Mouse (Mus musculus) neural tube, embryonic 14.5 days (tissue): ENCODE data around the gene C5ar2. TPM values are rescaled to one million over a fixed set of nuclear protein-coding genes. Genes with fewer than 3 reads are reported as not detected.

Source experiments
- ATAC-seq: fragments of 200-750 bp; cut with Nextera tagmentation; 2 replicates; pipeline ENCODE4 v1.8.0; 2017; ENCODE audit warnings: low read depth, mild to moderate bottlenecking, moderate TSS enrichment, moderate library complexity
- H3K27ac ChIP-seq: fragments of 300-500 bp; sonication (generic); 2 replicates; pipeline ENCODE4 v1.5.1; 2014; ENCODE audit warnings: low read depth, mild to moderate bottlenecking, control low read depth, low read length, moderate library complexity, mixed read lengths
- H3K27me3 ChIP-seq: fragments of 300-500 bp; sonication (generic); 2 replicates; pipeline ENCODE4 v1.6.1; 2014; ENCODE audit warnings: low read length; ENCODE audit not compliant: control insufficient read depth, insufficient read depth
- H3K36me3 ChIP-seq: fragments of 300-500 bp; sonication (generic); 2 replicates; pipeline ENCODE4 v1.6.1; 2014; ENCODE audit warnings: low read length, mixed read lengths; ENCODE audit not compliant: control insufficient read depth, insufficient read depth
- H3K4me1 ChIP-seq: fragments of 300-500 bp; sonication (generic); 2 replicates; pipeline ENCODE4 v1.6.1; 2014; ENCODE audit warnings: low read length; ENCODE audit not compliant: control insufficient read depth, insufficient read depth
- H3K4me2 ChIP-seq: fragments of 300-500 bp; sonication (generic); 2 replicates; pipeline ENCODE4 v1.6.1; 2014; ENCODE audit warnings: mild to moderate bottlenecking, low read depth, low read length, control low read depth
- H3K4me3 ChIP-seq: fragments of 300-500 bp; sonication (generic); 2 replicates; pipeline ENCODE4 v1.5.1; 2014; ENCODE audit warnings: low read depth, low read length, control low read depth, mixed read lengths
- H3K9ac ChIP-seq: fragments of 300-500 bp; sonication (generic); replicated peaks from 2 replicates; pipeline ENCODE4 v1.6.1; 2014; ENCODE audit warnings: low read depth, mild to moderate bottlenecking, control low read depth, low read length, mixed read lengths
- H3K9me3 ChIP-seq: fragments of 300-500 bp; sonication (generic); 2 replicates; pipeline ENCODE4 v1.6.1; 2016; ENCODE audit warnings: low read length; ENCODE audit not compliant: control insufficient read depth
- WGBS: fragments of 180-500 bp; shearing (Covaris S2); extraction: QIAGEN DNeasy Blood & Tissue Kit; methylation state at CpG from one replicate; pipeline ENCODE4 v1.1.7; 2014; 5-methylcytosine and 5-hydroxymethylcytosine counted together
- polyA plus RNA-seq: library from polyadenylated mRNA; unstranded; fragments of >200 nt; fragmentation: Nextera tagmentation; extraction: Ambion mirVana; gene quantifications from 2 replicates; pipeline ENCODE4 v1.2.1, GENCODE M21; 2014

The C5ar2 gene
- polyA plus RNA-seq: 0.05 and 0.10 TPM in 2 replicates

DNA sequence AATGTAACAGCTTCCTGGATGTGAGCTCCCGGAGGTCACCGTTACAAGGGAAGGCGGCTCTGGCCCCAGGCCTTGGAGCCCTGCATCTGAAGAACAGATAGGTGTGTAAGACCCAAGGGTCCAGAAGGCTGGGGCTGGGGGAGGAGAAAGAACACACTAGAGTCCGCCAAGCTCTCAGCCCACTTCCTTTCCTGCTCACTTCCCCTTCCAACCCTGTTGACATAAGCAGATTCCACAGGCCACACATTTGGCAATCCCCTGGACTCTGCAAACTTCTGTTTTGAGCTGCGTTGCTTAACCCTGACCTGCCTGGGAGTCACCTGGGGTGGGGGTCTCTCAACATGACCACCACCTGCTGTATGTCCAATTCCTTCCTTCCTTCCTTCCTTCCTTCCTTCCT, at the start of gene C5ar2:
Gene C5ar2, minus strand, starts transcription at position 88 of the 400 bp plus-strand sequence.
- WGBS: 82% methylated on average over 5 of the region's 5 CpGs
- H3K4me1 ChIP-seq: no peaks in the 10 kb centered on the region
- H3K27ac ChIP-seq: no peak within 1 kb of the TSS
- no peaks in the 10 kb centered on the region for H3K36me3 ChIP-seq
- ATAC-seq: no peak
- no peaks in the 10 kb centered on the region for H3K9me3 ChIP-seq
- H3K4me3 ChIP-seq: no peak within 1 kb of the TSS
- H3K4me2 ChIP-seq: no peak within 1 kb of the TSS
- H3K27me3 ChIP-seq: no peaks in the 10 kb centered on the region
- no peak within 1 kb of the TSS for H3K9ac ChIP-seq

DNA sequence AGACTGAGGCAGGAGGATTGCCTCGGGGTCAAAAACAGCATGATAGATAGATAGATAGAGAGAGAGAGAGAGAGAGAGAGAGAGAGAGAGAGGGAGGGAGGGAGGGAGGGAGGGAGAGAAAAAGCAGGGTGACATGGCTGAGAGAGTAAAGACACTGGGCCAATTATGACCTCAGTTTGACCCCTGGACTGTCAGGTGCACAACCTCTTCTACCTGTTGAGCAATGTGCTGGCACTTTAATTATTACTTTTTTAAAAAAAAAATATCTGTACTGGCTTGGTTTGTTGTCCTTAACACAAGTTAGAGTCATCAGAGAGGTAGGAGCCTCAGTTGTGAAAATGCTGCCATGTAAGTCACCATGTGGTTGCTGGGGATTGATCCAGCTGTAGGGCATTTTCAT, 43.8 kb upstream of the C5ar2 start:
- H3K9ac ChIP-seq: no peak overlapping the region
- WGBS: 83% methylated on average over 1 of the region's 1 CpGs
- ATAC-seq: no peak

DNA sequence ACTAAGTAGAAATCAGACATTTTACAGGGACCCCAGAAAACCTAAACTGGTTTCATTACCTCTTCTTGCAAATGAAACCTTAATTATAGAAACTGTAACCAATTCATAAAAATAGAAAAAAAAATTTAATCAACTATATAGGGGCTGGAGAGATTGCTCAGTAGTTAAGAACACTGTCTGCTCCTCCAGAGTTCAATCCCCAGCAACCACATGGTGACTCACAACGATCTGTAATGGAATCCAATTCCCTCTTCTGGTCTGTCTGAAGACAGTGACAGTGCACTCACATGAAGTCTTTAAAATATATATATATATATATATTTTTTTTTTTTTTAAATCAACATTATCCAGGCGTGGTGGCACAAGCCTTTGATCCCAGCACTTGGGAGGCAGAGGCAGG, 43.1 kb upstream of the C5ar2 start:
- ATAC-seq: no peak
- Histone ChIP-seq H3K9ac (peak overlapping the region; percentile 51; the same call in 1 of the 2 replicates), H3K27me3 (no peaks in the 10 kb centered on the region), H3K4me3 (peak overlapping the region; percentile 53), H3K27ac (peak overlapping the region; percentile 91; the same call in 1 of the 2 replicates), H3K9me3 (no peaks in the 10 kb centered on the region), H3K36me3 (0 out of 2 replicates have a peak, but pooled peaks cover 8% of the 10 kb centered on the region), H3K4me1 (0 out of 2 replicates have a peak, but pooled peaks cover 5% of the 10 kb centered on the region), H3K4me2 (peak overlapping the region; percentile 41)
- WGBS: 83% methylated on average over 2 of the region's 2 CpGs

More for the DNA sequence above, 43.8 kb upstream of the C5ar2 start:
- H3K9me3 ChIP-seq: no peaks in the 10 kb centered on the region
- H3K27ac ChIP-seq: no peak overlapping the region
- 0 out of 2 replicates have a peak, but pooled peaks cover 6% of the 10 kb centered on the region for H3K36me3 ChIP-seq
- H3K27me3 ChIP-seq: no peaks in the 10 kb centered on the region
- H3K4me2 ChIP-seq: no peak overlapping the region
- H3K4me1 ChIP-seq: 0 out of 2 replicates have a peak, but pooled peaks cover 5% of the 10 kb centered on the region
- no peak overlapping the region for H3K4me3 ChIP-seq

DNA sequence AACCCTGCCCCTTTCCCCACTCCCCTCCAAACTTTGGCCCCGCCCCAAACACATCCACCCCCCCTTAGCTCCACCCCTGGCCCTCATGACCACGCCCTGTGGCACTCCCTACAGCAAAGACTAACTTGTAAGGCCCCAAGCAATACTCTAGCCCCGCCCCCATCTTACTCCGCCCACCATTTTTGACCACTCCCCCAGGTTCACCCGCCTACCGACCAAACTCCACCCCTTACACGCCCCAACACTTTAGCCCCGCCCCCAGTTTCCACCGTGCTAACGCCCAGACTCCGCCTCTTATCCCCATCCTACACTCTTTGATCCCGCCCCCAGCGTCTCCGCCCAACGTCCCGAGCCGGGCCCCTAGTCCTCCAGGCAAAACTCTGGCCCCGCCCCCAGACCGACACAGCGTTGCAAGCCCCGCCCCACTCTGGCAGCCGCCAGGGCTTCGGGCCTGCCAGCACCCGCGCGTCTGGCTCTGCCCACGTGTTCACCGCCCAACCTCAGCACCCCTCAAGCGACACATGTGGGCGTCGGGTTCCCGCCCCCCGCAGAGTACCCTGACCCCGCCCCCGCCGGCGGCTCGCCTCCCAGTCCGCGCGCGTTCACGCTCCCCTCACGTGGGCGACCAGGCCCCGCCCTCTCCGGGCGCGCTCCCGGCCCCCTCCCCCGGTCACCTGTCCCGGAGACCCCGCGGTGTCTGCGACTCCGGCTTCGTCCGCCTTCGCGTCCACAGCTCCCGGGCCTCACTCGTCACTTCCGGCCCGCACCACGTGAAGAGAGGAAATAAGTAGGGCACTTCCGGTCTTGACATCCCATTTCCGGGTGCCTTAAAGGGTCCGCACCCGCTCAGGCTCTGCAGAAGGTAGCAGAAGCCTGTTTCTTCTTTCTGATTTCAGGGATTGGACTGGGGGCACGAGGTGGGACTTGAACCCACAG, 42.3 kb upstream of the C5ar2 start, which contains the start of gene Ccdc9:
Gene Ccdc9, minus strand, starts transcription at position 770 of the 936 bp plus-strand sequence.
- peak within 1 kb of the TSS; percentile 41 for H3K4me2 ChIP-seq
- H3K4me1 ChIP-seq: 0 out of 2 replicates have a peak, but pooled peaks cover 5% of the 10 kb centered on the region
- H3K4me3 ChIP-seq: peak within 1 kb of the TSS; percentile 53
- WGBS: under 1% methylated on average over 57 of the region's 70 CpGs
- H3K27ac ChIP-seq: peak within 1 kb of the TSS; percentile 91
- H3K9me3 ChIP-seq: no peaks in the 10 kb centered on the region
- no peaks in the 10 kb centered on the region for H3K27me3 ChIP-seq
- H3K36me3 ChIP-seq: peaks cover 12% of the 10 kb centered on the region; the same call in 1 of the 2 replicates
- peak within 1 kb of the TSS; percentile 51 for H3K9ac ChIP-seq
- peak; percentile 94 for ATAC-seq

DNA sequence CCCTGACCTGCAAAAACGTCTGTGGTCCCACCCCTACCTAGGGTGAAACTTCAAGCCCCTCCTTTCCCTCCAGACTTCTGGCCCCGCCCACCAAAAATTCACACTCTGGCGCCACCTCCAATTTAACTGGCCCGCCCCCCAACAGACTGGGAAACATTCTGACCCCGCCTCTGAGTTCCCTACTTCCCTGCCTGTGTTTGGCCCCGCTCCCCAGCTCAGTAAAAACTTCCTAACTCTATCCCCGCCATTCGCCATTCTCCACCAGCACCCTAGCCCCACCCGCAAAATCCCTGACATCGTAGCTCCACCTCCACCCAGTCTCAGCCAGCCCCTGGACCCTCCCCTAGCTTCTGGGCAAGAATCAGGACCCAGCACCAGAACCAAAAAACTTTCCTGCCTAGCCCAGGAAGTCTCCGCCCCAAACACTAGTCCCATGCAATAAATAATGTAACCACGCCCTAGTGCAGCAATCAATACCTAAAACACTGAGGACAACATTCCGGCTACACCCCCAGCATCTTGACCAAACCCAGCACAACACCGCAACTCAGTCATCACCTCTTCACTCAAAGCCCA, 41.6 kb upstream of the C5ar2 start:
- WGBS: 3% methylated on average over 14 of the region's 14 CpGs
- Histone ChIP-seq H3K27ac (peak overlapping the region; percentile 22; the same call in 1 of the 2 replicates), H3K4me3 (peak overlapping the region; percentile 53), H3K9me3 (no peaks in the 10 kb centered on the region), H3K36me3 (peaks cover 20% of the 10 kb centered on the region; the same call in 1 of the 2 replicates), H3K27me3 (no peaks in the 10 kb centered on the region), H3K4me1 (0 out of 2 replicates have a peak, but pooled peaks cover 5% of the 10 kb centered on the region), H3K4me2 (peak overlapping the region; percentile 41), H3K9ac (no peak overlapping the region)
- ATAC-seq: peak; percentile 38

DNA sequence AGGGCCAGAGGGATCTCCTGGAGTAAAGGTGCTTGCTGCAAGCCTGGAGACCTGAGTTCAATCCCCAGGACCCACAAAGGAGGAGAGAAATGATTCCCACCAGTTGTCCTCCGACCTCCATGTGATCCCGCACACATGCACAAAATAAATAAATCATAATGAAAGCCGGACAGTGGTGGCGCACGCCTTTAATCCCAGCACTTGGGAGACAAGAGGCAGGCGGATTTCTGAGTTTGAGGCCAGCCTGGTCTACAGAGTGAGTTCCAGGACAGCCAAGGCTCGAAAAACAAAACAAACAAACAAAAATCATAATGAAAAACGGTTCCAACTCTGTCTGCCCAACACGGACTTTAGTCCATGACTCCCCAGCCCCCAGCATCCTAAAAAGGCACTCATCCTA, 41.0 kb upstream of the C5ar2 start:
- H3K9ac ChIP-seq: no peak overlapping the region
- WGBS: 78% methylated on average over 9 of the region's 9 CpGs
- no peaks in the 10 kb centered on the region for H3K9me3 ChIP-seq
- H3K4me3 ChIP-seq: no peak overlapping the region
- no peak overlapping the region for H3K4me2 ChIP-seq
- H3K27me3 ChIP-seq: no peaks in the 10 kb centered on the region
- ATAC-seq: no peak
- 0 out of 2 replicates have a peak, but pooled peaks cover 5% of the 10 kb centered on the region for H3K4me1 ChIP-seq
- H3K27ac ChIP-seq: no peak overlapping the region
- peaks cover 22% of the 10 kb centered on the region; the same call in 1 of the 2 replicates for H3K36me3 ChIP-seq

DNA sequence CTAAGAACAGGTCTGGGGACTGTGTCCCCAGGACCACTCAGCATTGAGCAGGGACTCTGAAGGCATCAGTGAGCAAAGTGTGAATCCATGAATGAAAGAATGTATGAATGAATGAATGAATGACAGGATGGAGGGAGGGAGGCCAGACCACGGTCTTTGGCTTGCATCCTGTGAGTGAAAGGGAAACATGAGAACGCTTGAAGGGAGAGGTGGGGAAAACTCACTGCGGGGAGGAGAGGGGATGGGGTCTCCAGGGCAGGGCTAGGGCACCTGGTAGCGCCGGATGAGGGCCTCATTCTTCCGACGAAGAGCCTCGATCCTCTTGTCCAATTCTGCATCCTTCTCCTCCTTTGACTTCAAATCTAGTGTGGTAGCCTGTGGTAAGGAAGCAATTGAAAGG, 40.0 kb upstream of the C5ar2 start:
- no peak overlapping the region for H3K27ac ChIP-seq
- H3K9ac ChIP-seq: no peak overlapping the region
- no peaks in the 10 kb centered on the region for H3K27me3 ChIP-seq
- no peak for ATAC-seq
- H3K4me3 ChIP-seq: no peak overlapping the region
- H3K4me2 ChIP-seq: no peak overlapping the region
- WGBS: 89% methylated on average over 8 of the region's 8 CpGs
- peaks cover 22% of the 10 kb centered on the region; the same call in 1 of the 2 replicates for H3K36me3 ChIP-seq
- 0 out of 2 replicates have a peak, but pooled peaks cover 5% of the 10 kb centered on the region for H3K4me1 ChIP-seq
- H3K9me3 ChIP-seq: no peaks in the 10 kb centered on the region

DNA sequence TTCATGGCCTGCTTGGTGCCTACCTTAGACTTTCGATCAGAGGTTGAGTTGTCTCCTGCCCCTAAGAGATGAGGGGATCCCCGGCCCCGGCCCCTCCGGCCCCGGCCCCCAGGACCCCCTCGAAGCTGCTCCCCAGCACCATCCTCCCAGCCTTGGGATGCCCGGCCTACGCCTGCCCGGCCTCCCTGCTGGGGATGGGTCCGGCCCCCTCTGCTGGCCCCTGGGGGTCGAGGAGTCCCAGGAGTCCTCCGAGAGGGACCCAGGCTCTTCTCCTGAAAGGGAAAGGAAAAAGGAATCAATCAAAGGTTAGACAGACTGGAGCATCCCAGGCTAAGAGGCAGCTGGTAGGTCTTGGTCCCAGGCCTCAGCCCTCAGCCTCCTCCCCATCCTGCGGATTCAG, 38.4 kb upstream of the C5ar2 start:
- ATAC-seq: no peak
- H3K9ac ChIP-seq: no peak overlapping the region
- H3K27ac ChIP-seq: no peak overlapping the region
- no peaks in the 10 kb centered on the region for H3K9me3 ChIP-seq
- 0 out of 2 replicates have a peak, but pooled peaks cover 5% of the 10 kb centered on the region for H3K4me1 ChIP-seq
- no peak overlapping the region for H3K4me2 ChIP-seq
- WGBS: 95% methylated on average over 13 of the region's 13 CpGs
- H3K4me3 ChIP-seq: no peak overlapping the region
- no peaks in the 10 kb centered on the region for H3K27me3 ChIP-seq
- peaks cover 32% of the 10 kb centered on the region for H3K36me3 ChIP-seq
